Mouse (Mus musculus): ENCODE data around the gene Cd200.

- TF ChIP-seq CTCF (IDR thresholded peaks at IDR 0.05; ENCODE audit: low read depth) (no peak), EP300 (IDR thresholded peaks at IDR 0.05; ENCODE audit: low read depth) (no peak)
Measured at GRCm38 (mm10) chr16:45397440-45397839, 11.4 kb downstream of the Cd200 start.
